Mouse (Mus musculus) kidney, adult 18-20 months (tissue): ENCODE results near the gene Serpinb3d.
"Not testable (repeated sequence)": the region's sequence is repeated elsewhere in the genome, so short reads cannot be mapped to it uniquely, and the experiment has no call there.

Source experiments
- DNase-seq: peaks from one replicate; pipeline ENCODE4 v3.0.0; 2021

Serpinb3d gene

DNA sequence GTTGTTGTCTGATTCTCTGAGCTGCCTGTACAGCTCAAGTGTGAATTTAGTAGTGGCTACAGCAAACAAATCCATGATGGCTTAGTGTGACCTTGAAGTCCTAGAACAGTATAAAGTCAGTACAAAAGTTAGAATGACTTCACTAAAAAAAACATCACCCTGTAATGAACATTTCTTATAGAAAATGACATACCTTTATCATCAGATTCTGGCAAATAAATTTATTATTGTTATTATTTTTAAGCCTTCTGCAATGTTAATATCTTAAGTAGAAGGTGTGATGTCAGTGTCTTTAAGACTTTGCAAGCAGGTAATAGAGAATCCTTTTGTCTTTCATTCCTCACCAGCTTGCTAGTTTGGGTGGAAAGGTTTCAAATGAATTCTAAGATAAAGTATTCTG is at the start of gene Serpinb3d:
TSS of gene Serpinb3d (minus strand) at position 101 of the 400 bp plus-strand sequence.
- DNase-seq = no peak

DNA sequence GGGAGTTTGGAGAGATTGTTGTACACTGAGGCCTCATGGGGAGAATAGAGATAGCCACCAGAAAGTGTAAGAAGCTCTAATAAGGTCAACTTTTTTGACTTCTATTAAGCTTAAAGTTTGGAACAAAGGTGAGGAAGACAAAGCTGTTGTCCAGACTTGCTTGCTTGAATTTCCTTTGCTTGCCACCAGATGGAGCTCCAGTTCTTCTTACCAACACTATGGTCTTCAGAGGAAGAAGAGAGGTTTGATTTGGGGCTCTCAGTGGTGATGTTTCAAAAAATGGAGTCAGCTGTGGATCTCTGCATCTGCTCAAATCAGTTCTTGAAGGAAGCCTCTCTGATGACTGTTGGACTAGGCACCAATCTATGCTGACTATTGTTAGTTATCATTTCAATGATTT is 44.1 kb upstream of the Serpinb3d start:
- DNase-seq = not testable (repeated sequence)

DNA sequence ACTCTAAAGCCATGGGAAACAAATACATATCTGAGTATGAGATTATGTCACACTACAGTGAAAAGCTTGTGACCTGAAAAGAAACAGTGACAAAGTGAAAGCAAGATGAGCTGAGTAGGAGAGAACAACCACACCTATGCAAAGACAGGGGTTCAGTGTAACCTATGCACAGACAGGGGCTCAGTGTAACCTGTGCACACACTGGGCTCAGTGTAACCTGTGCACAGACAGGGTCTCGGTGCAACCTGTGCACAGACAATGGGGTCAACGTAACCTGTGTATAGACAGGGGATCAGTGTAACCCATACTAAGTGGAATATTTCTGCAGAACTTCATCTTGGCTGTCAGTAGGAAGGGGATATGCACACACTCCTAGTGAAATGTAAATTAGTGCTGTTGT is 15.1 kb upstream of the Serpinb3d start:
- DNase-seq = no peak

DNA sequence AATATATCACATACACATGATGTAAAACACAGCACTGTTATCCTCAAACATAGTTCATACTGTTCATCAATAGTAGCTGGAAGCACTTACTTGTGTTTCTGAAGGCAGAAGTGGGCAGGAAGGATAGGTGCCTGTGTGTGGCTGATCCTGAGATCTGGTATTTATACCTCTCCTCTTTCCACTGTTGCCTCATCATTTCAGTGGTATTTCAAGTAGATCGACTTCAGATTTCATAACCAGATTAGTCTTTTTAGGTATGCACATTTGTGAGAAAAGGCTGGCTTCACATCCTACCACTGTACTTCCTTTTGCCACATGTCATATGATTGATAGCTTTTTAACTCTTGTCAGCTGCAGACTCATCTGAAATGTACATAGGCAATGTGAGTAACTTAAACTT is 31.1 kb downstream of the Serpinb3d start, which contains the start of gene Serpinb3a:
TSS of gene Serpinb3a (minus strand) at position 101 of the 400 bp plus-strand sequence.
- DNase-seq = no peak

DNA sequence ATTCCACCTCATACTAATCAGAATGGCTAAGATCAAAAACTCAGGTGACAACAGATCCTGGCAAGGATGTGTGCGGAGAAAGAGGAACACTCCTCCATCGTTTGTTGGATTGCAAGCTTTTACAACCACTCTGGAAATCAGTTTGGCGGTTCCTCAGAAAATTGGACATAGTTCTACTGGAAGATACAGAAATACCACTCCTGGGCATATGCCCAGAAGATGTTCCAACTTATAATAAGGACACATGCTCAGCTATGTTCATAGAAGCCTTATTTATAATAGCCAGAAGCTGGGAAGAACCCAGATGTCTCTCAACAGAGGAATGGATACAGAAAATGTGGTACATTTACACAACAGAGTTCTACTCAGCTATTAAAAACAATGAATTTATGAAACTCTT is 49.1 kb downstream of the Serpinb3d start:
- DNase-seq = not testable (repeated sequence)
